Mouse (Mus musculus) G1E (cell line): ENCODE measurements at regions not wholly inside any gene's neighbourhood (a gene's known extent, or its start where the extent isn't known, plus 50 kb on each side); places are given as distances from the start of the nearest gene placed in this dataset.

Experiments
- CTCF ChIP-seq: IDR thresholded peaks from 2 replicates; pipeline ENCODE4 v1.5.1; 2012; ENCODE audit warnings: low read depth, low read length, inconsistent platforms, mixed read lengths
- GATA1 ChIP-seq: IDR thresholded peaks from 2 replicates; pipeline ENCODE4 v1.6.1; 2012; ENCODE audit warnings: borderline replicate concordance, low read length, inconsistent platforms, mixed read lengths

GRCm38 (mm10) chr2:75758277-75758676, 53.8 kb upstream of the Nfe2l2 start:
- no peak for TF ChIP-seq CTCF
- TF ChIP-seq GATA1: no peak
